Mouse (Mus musculus) kidney, embryonic 16.5 days (tissue): ENCODE data around the gene Fam102b. TPM values are rescaled to one million over a fixed set of nuclear protein-coding genes. Genes with fewer than 3 reads are reported as not detected.

ENCODE experiments used
- ATAC-seq: fragments of 200-750 bp; cut with Nextera tagmentation; 2 replicates; pipeline ENCODE4 v1.8.0; 2017; ENCODE audit warnings: moderate TSS enrichment; ENCODE audit not compliant: low FRiP score, low TSS enrichment
- H3K27ac ChIP-seq: fragments of 300-500 bp; sonication (generic); 2 replicates; pipeline ENCODE4 v1.5.1; 2014; ENCODE audit warnings: low read length
- H3K27me3 ChIP-seq: fragments of 300-500 bp; sonication (generic); 2 replicates; pipeline ENCODE4 v1.6.1; 2014; ENCODE audit warnings: low read length, control low read depth, mixed read lengths; ENCODE audit not compliant: insufficient read depth
- H3K36me3 ChIP-seq: fragments of 300-500 bp; sonication (generic); 2 replicates; pipeline ENCODE4 v1.6.1; 2014; ENCODE audit warnings: low read length, control low read depth, mixed read lengths; ENCODE audit not compliant: insufficient read depth
- H3K4me1 ChIP-seq: fragments of 300-500 bp; sonication (generic); 2 replicates; pipeline ENCODE4 v1.6.1; 2014; ENCODE audit warnings: low read length, control low read depth, mixed read lengths; ENCODE audit not compliant: insufficient read depth
- H3K4me2 ChIP-seq: fragments of 300-500 bp; sonication (generic); replicated peaks from 2 replicates; pipeline ENCODE4 v1.6.1; 2014; ENCODE audit warnings: low read depth, low read length
- H3K4me3 ChIP-seq: fragments of 300-500 bp; sonication (generic); 2 replicates; pipeline ENCODE4 v1.5.1; 2014; ENCODE audit warnings: mild to moderate bottlenecking, low read length
- H3K9ac ChIP-seq: fragments of 300-500 bp; sonication (generic); replicated peaks from 2 replicates; pipeline ENCODE4 v1.6.1; 2014; ENCODE audit warnings: low read length
- H3K9me3 ChIP-seq: fragments of 300-500 bp; sonication (generic); 2 replicates; pipeline ENCODE4 v1.6.1; 2016; ENCODE audit warnings: low read length, control low read depth
- WGBS: fragments of 180-500 bp; shearing (Covaris S2); extraction: QIAGEN DNeasy Blood & Tissue Kit; methylation state at CpG from one replicate; pipeline ENCODE4 v1.1.7; 2014; 5-methylcytosine and 5-hydroxymethylcytosine counted together
- microRNA-seq: library from miRNA; unstranded; fragments of <30 nt; microRNA quantifications from one replicate; pipeline ENCODE4, GENCODE M21; 2016
- polyA plus RNA-seq: library from polyadenylated mRNA; unstranded; fragments of >200 nt; fragmentation: Nextera tagmentation; extraction: Ambion mirVana; gene quantifications from 2 replicates; pipeline ENCODE4 v1.2.1, GENCODE M21; 2015

Fam102b gene
- polyA plus RNA-seq, 1 experiment from 2014 or later = 4.1 TPM

GRCm38 (mm10) chr3:108939573-108939972 lies 87.8 kb downstream of the Fam102b start, which contains the start of gene Henmt1:
TSS of gene Henmt1 (plus strand) at chr3:108939873.
- H3K4me2 ChIP-seq = peak within 1 kb of the TSS; percentile 53
- H3K27ac ChIP-seq = no peak within 1 kb of the TSS
- H3K9me3 ChIP-seq = peaks cover 12% of the 10 kb centered on the region
- H3K4me3 ChIP-seq = peak within 1 kb of the TSS; percentile 36
- no peaks in the 10 kb centered on the region for H3K27me3 ChIP-seq
- H3K36me3 ChIP-seq = no peaks in the 10 kb centered on the region
- H3K9ac ChIP-seq = peak within 1 kb of the TSS; percentile 46; the same call in 1 of the 2 replicates
- H3K4me1 ChIP-seq = no peaks in the 10 kb centered on the region
- 73% methylated on average over 5 of the region's 5 CpGs for WGBS
- ATAC-seq = no peak

GRCm38 (mm10) chr3:108938691-108939090 lies 88.7 kb downstream of the Fam102b start:
- Histone ChIP-seq H3K4me1 (no peaks in the 10 kb centered on the region), H3K4me3 (no peak overlapping the region), H3K9me3 (peaks cover 12% of the 10 kb centered on the region), H3K9ac (no peak overlapping the region), H3K27me3 (no peaks in the 10 kb centered on the region), H3K36me3 (no peaks in the 10 kb centered on the region), H3K4me2 (no peak overlapping the region), H3K27ac (no peak overlapping the region)
- no peak for ATAC-seq
- 87% methylated on average over 5 of the region's 5 CpGs for WGBS

- H3K9me3 ChIP-seq = peaks cover 9% of the 10 kb centered on the region
- no peaks in the 10 kb centered on the region for H3K36me3 ChIP-seq
- H3K9ac ChIP-seq = no peak overlapping the region
- H3K27ac ChIP-seq = no peak overlapping the region
- H3K27me3 ChIP-seq = no peaks in the 10 kb centered on the region
- no peak overlapping the region for H3K4me3 ChIP-seq
- no peak for ATAC-seq
- WGBS = 91% methylated on average over 6 of the region's 6 CpGs
- no peak overlapping the region for H3K4me2 ChIP-seq
- no peaks in the 10 kb centered on the region for H3K4me1 ChIP-seq
These were observed 93.8 kb downstream of the Fam102b start for GRCm38 (mm10) chr3:108933557-108933956.

GRCm38 (mm10) chr3:108926308-108926707 lies 101.1 kb downstream of the Fam102b start:
- H3K36me3 ChIP-seq = no peaks in the 10 kb centered on the region
- no peak overlapping the region for H3K9ac ChIP-seq
- no peak overlapping the region for H3K27ac ChIP-seq
- H3K4me2 ChIP-seq = no peak overlapping the region
- peaks cover 6% of the 10 kb centered on the region; the same call in 1 of the 2 replicates for H3K9me3 ChIP-seq
- ATAC-seq = no peak
- 84% methylated on average over 1 of the region's 1 CpGs for WGBS
- H3K27me3 ChIP-seq = no peaks in the 10 kb centered on the region
- H3K4me3 ChIP-seq = no peak overlapping the region
- H3K4me1 ChIP-seq = no peaks in the 10 kb centered on the region

GRCm38 (mm10) chr3:108925677-108926076 lies 101.7 kb downstream of the Fam102b start:
- H3K4me3 ChIP-seq = no peak overlapping the region
- no peak for ATAC-seq
- no peak overlapping the region for H3K27ac ChIP-seq
- 91% methylated on average over 4 of the region's 4 CpGs for WGBS
- peaks cover 6% of the 10 kb centered on the region; the same call in 1 of the 2 replicates for H3K9me3 ChIP-seq
- no peak overlapping the region for H3K9ac ChIP-seq
- H3K27me3 ChIP-seq = no peaks in the 10 kb centered on the region
- H3K4me2 ChIP-seq = no peak overlapping the region
- H3K4me1 ChIP-seq = no peaks in the 10 kb centered on the region
- H3K36me3 ChIP-seq = no peaks in the 10 kb centered on the region

- Histone ChIP-seq H3K36me3 (no peaks in the 10 kb centered on the region), H3K27ac (no peak overlapping the region), H3K4me1 (no peaks in the 10 kb centered on the region), H3K9ac (no peak overlapping the region), H3K4me2 (no peak overlapping the region), H3K27me3 (no peaks in the 10 kb centered on the region), H3K9me3 (no peaks in the 10 kb centered on the region), H3K4me3 (no peak overlapping the region)
- 91% methylated on average over 1 of the region's 1 CpGs for WGBS
- ATAC-seq = no peak
These were observed 105.6 kb downstream of the Fam102b start for GRCm38 (mm10) chr3:108921822-108922221.

Small RNA genes lying within 50 kb of the gene (microRNA-seq; reads per million reads assigned to microRNA genes)
- not detected for gene Gm44384

Other genes starting within 250 kb of the Fam102b start
- gene Stxbp3, start 187.1 kb downstream of the Fam102b start, polyA plus RNA-seq = 32.6 and 38.8 TPM in 2 replicates
- gene Fndc7, start 137.6 kb downstream of the Fam102b start, polyA plus RNA-seq = 0.06 TPM in 1 of 2 replicates, not detected in the other
- gene Prpf38b, start 115.9 kb downstream of the Fam102b start, polyA plus RNA-seq = 68.1 and 69.0 TPM in 2 replicates
- gene Henmt1, start 87.7 kb downstream of the Fam102b start, polyA plus RNA-seq = 0.37 and 0.45 TPM in 2 replicates
- not detected in 2 replicates for gene Gm9857, start 87.2 kb downstream of the Fam102b start, polyA plus RNA-seq
- gene Slc25a54, start 52.9 kb upstream of the Fam102b start, polyA plus RNA-seq = not detected in 2 replicates
- 21.0 and 22.8 TPM in 2 replicates for gene Slc25a24, start 95.5 kb upstream of the Fam102b start, polyA plus RNA-seq